Mouse (Mus musculus) fat pad, adult 2 months (tissue): ENCODE results near the gene Aff3.

ENCODE experiments used
- DNase-seq: peaks from one replicate; pipeline ENCODE4 v3.0.0-alpha.2; 2011; ENCODE audit warnings: low read depth, low spot score; ENCODE audit errors: extremely low read depth

Gene Aff3

GRCm38 (mm10) chr1:38241801-38242200 is 423.0 kb downstream of the Aff3 start:
- no peak for DNase-seq

GRCm38 (mm10) chr1:38241221-38241666 is 423.5 kb downstream of the Aff3 start:
- DNase-seq, result no peak

GRCm38 (mm10) chr1:38240438-38241220 is 424.1 kb downstream of the Aff3 start:
- no peak for DNase-seq

GRCm38 (mm10) chr1:38239516-38239915 is 425.2 kb downstream of the Aff3 start:
- no peak for DNase-seq

GRCm38 (mm10) chr1:38237831-38238230 is 426.9 kb downstream of the Aff3 start:
- DNase-seq, result no peak

GRCm38 (mm10) chr1:38237027-38237787 is 427.5 kb downstream of the Aff3 start:
- DNase-seq, result no peak

GRCm38 (mm10) chr1:38233121-38233520 is 431.6 kb downstream of the Aff3 start:
- no peak for DNase-seq

- no peak for DNase-seq
These were observed 434.7 kb downstream of the Aff3 start for GRCm38 (mm10) chr1:38230041-38230440.

- no peak for DNase-seq
These were observed 435.9 kb downstream of the Aff3 start for GRCm38 (mm10) chr1:38228806-38229205.

GRCm38 (mm10) chr1:38225166-38225565 is 439.6 kb downstream of the Aff3 start:
- no peak for DNase-seq

- DNase-seq, result no peak
These were observed 442.6 kb downstream of the Aff3 start for GRCm38 (mm10) chr1:38222160-38222559.

GRCm38 (mm10) chr1:38221431-38221830 is 443.3 kb downstream of the Aff3 start:
- no peak for DNase-seq

GRCm38 (mm10) chr1:38217912-38218795 is 446.6 kb downstream of the Aff3 start:
- no peak for DNase-seq

- no peak for DNase-seq
These were observed 447.7 kb downstream of the Aff3 start for GRCm38 (mm10) chr1:38217098-38217497.

GRCm38 (mm10) chr1:38213377-38213776 is 451.4 kb downstream of the Aff3 start:
- no peak for DNase-seq

- DNase-seq, result no peak
These were observed 452.4 kb downstream of the Aff3 start for GRCm38 (mm10) chr1:38212386-38212785.

GRCm38 (mm10) chr1:38202475-38203183 is 462.1 kb downstream of the Aff3 start:
- no peak for DNase-seq

GRCm38 (mm10) chr1:38201796-38202195 is 463.0 kb downstream of the Aff3 start:
- DNase-seq, result no peak

- no peak for DNase-seq
These were observed 464.8 kb downstream of the Aff3 start for GRCm38 (mm10) chr1:38199669-38200635.
